Comparison of ENCODE assay signal across 26 mouse cellular contexts in the genomic region with DNA sequence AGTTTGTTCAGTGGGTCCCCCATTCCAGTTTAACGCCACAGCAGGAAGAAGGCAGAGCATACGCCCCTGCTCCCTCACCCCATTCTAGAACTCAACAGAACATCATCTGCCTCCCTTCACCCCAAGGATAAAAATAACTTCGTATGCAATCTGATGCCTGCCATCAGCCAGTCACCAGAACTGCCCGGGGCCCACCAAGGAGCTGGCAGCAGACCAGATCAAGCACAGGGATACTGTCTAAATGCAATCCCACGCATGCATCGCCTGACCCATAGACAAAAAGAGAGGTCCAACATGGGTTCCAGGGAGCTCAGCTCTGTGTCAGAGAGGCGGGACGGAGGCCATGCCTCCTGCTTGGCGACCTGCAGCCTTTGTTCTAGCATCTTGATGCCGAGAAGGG. TPM values are rescaled to one million over a fixed set of nuclear protein-coding genes. Genes with fewer than 3 reads are reported as not detected.
DNase-seq lines count a peak whose midpoint lies in the region; ATAC-seq and TF ChIP-seq lines count a peak whose summit lies in the region.
"Had no signal": no experiment of that assay in that cellular context is flagged by ENCODE, and none has a peak within 500 bp of the region (broad histone marks: within the 10 kb centered on the region; RNA-seq: fewer than 3 reads in every experiment).

No protein-coding gene starts in this region.

- H3K36me3 ChIP-seq in heart, adult 2 months (ENCODE audit: control insufficient read depth, insufficient read depth, low read length), result no peaks in the 10 kb centered on the region
- no peaks in the 10 kb centered on the region for H3K36me3 ChIP-seq in embryonic facial prominence, embryonic 11.5 days (replicated peaks; ENCODE audit: control insufficient read depth, insufficient read depth, low read depth, low read length)
- no peaks in the 10 kb centered on the region for H3K36me3 ChIP-seq in limb, embryonic 14.5 days (ENCODE audit: control insufficient read depth, insufficient read depth, low read length)
- H3K36me3 ChIP-seq: G1E; neural tube, embryonic 15.5 days had no signal

- H3K27ac ChIP-seq in gastrocnemius, adult 2 months, result peak overlapping the region; percentile 65
- H3K27ac ChIP-seq in heart, adult 2 months, result no peak overlapping the region
- H3K27ac ChIP-seq in embryonic facial prominence, embryonic 11.5 days (replicated peaks; ENCODE audit: low read depth, low read length), result 0 out of 2 replicates have a peak overlapping the region, but pooled peaks have one; percentile 29
- H3K27ac ChIP-seq in limb, embryonic 14.5 days (replicated peaks; ENCODE audit: low read depth, low read length), result peak overlapping the region; percentile 62; the same call in 1 of the 2 replicates
- H3K27ac ChIP-seq: neural tube, embryonic 15.5 days had no signal

- no peak for TF ChIP-seq EP300 in heart, adult 2 months (IDR thresholded peaks at IDR 0.05; ENCODE audit: insufficient read depth, low read depth, low read length)

- TF ChIP-seq POLR2A in heart, adult 2 months (IDR thresholded peaks at IDR 0.05; ENCODE audit: insufficient read depth, low read depth, low read length), result no peak
- TF ChIP-seq POLR2A in limb, embryonic 14.5 days (IDR thresholded peaks at IDR 0.05; ENCODE audit: borderline replicate concordance, extremely low read depth, insufficient read depth, insufficient read length), result no peak

- no peak for TF ChIP-seq CTCF in gastrocnemius, adult 2 months (IDR thresholded peaks at IDR 0.05)
- no peak for TF ChIP-seq CTCF in heart, adult 2 months (IDR thresholded peaks at IDR 0.05)

- no peak overlapping the region for H3K4me2 ChIP-seq in embryonic facial prominence, embryonic 11.5 days (ENCODE audit: low read depth, low read length)
- no peak overlapping the region for H3K4me2 ChIP-seq in limb, embryonic 14.5 days (replicated peaks; ENCODE audit: low read depth, low read length, severe bottlenecking)
- H3K4me2 ChIP-seq: neural tube, embryonic 15.5 days had no signal

- no peaks in the 10 kb centered on the region for H3K27me3 ChIP-seq in heart, adult 2 months (ENCODE audit: control insufficient read depth, insufficient read depth, low read length)
- no peaks in the 10 kb centered on the region for H3K27me3 ChIP-seq in embryonic facial prominence, embryonic 11.5 days (ENCODE audit: control insufficient read depth, insufficient read depth, low read length)
- no peaks in the 10 kb centered on the region for H3K27me3 ChIP-seq in limb, embryonic 14.5 days (ENCODE audit: control insufficient read depth, insufficient read depth, low read length)
- H3K27me3 ChIP-seq: neural tube, embryonic 15.5 days had no signal

- intact Hi-C loops in gastrocnemius, adult 2 months (cut with DNase I), result no loop called here
- intact Hi-C loops in heart, adult 2 months (cut with DNase I), result no loop called here

- ATAC-seq in embryonic facial prominence, embryonic 11.5 days (replicated peaks; ENCODE audit: insufficient number of reproducible peaks, low FRiP score, low TSS enrichment, low read depth), result no peak
- ATAC-seq in limb, embryonic 14.5 days (ENCODE audit: low FRiP score, low read depth), result no peak
- ATAC-seq: forebrain, embryonic 14.5 days; liver, postnatal 0 days; midbrain, embryonic 16.5 days had no signal

- no peak overlapping the region for H3K9ac ChIP-seq in heart, adult 2 months (ENCODE audit: low read depth, low read length)
- no peak overlapping the region for H3K9ac ChIP-seq in embryonic facial prominence, embryonic 11.5 days (replicated peaks; ENCODE audit: low read length)
- H3K9ac ChIP-seq in limb, embryonic 14.5 days (ENCODE audit: low read depth, low read length, severe bottlenecking), result no peak overlapping the region
- H3K9ac ChIP-seq: liver, postnatal 0 days; neural tube, embryonic 15.5 days had no signal

- peaks cover 11% of the 10 kb centered on the region for H3K4me1 ChIP-seq in heart, adult 2 months (ENCODE audit: control insufficient read depth, insufficient read depth, low read length)
- H3K4me1 ChIP-seq in embryonic facial prominence, embryonic 11.5 days (ENCODE audit: control insufficient read depth, insufficient read depth, low read length), result peaks cover 6% of the 10 kb centered on the region
- peaks cover 77% of the 10 kb centered on the region for H3K4me1 ChIP-seq in limb, embryonic 14.5 days (ENCODE audit: control insufficient read depth, insufficient read depth, low read length)

- H3K9me3 ChIP-seq in embryonic facial prominence, embryonic 11.5 days (replicated peaks; ENCODE audit: control insufficient read depth, low read length), result no peaks in the 10 kb centered on the region
- no peaks in the 10 kb centered on the region for H3K9me3 ChIP-seq in limb, embryonic 14.5 days (ENCODE audit: control insufficient read depth, low read length)
- H3K9me3 ChIP-seq: G1E; neural tube, embryonic 15.5 days had no signal

- H3K4me3 ChIP-seq in gastrocnemius, adult 2 months, result no peak overlapping the region
- no peak overlapping the region for H3K4me3 ChIP-seq in heart, adult 2 months
- no peak overlapping the region for H3K4me3 ChIP-seq in embryonic facial prominence, embryonic 11.5 days (ENCODE audit: low read depth, low read length)
- no peak overlapping the region for H3K4me3 ChIP-seq in limb, embryonic 14.5 days (replicated peaks; ENCODE audit: low read length)
- H3K4me3 ChIP-seq: erythroblast, embryonic 14.5 days; neural tube, embryonic 15.5 days had no signal

- WGBS in heart, adult 2 months, result 69% methylated on average over 10 of the region's 10 CpGs
- WGBS in embryonic facial prominence, embryonic 11.5 days, result 64% methylated on average over 10 of the region's 10 CpGs
- WGBS in limb, embryonic 14.5 days, result 68% methylated on average over 10 of the region's 10 CpGs

- no peaks in the 10 kb centered on the region for H3K79me2 ChIP-seq in heart, adult 2 months (replicated peaks; ENCODE audit: control insufficient read depth, insufficient read depth, low read length)

- peak; percentile 67 for DNase-seq in gastrocnemius, adult 2 months
- DNase-seq in gastrocnemius, postnatal 25 days, result no peak
- DNase-seq in heart, postnatal 4 days, result peak; percentile 34
- no peak for DNase-seq in heart, adult 2 months
- no peak for DNase-seq in embryonic facial prominence, embryonic 11.5 days (ENCODE audit: low spot score)
- no peak for DNase-seq in limb, embryonic 14.5 days (ENCODE audit: low spot score)
- no peak for DNase-seq in layer of hippocampus, adult 8-10 months (ENCODE audit: low spot score in 2 of 2)
- DNase-seq: adrenal gland, postnatal 36 days; cerebellum, adult 11-12 months; cerebellum, postnatal 14 days; embryo, embryonic 11 days; gastrocnemius, postnatal 36 days; heart, postnatal 36 days; kidney, adult 2 months; kidney, postnatal 10 days; liver, postnatal 0 days; lung, postnatal 10 days; thymus, postnatal 25 days had no signal

RNA-seq across cellular contexts. Expression of gene Acot11, which starts 21.7 kb away (rescaled TPM):
- total RNA-seq in gastrocnemius, adult 2 months (2021), result 10 to 100 TPM in 1 of 2 experiments, 1 to 10 TPM in 1; 7.1 to 17.3 TPM
- total RNA-seq in gastrocnemius, postnatal 25 days (2021), result 10 to 100 TPM in 1 of 2 experiments, 1 to 10 TPM in 1; 7.8 to 14.3 TPM
- total RNA-seq in heart, postnatal 4 days (2021), result 10 to 100 TPM; 12.7 to 13.7 TPM
- total RNA-seq in heart, adult 2 months (2021), result 10 to 100 TPM; 27.5 to 48.6 TPM
- polyA plus RNA-seq in heart, adult 2 months (2012; rRNA removed), result 16.4 and 25.2 TPM in 2 replicates
- polyA plus RNA-seq in embryonic facial prominence, embryonic 11.5 days (2014; fragmentation: Nextera tagmentation; extraction: Ambion mirVana), result 1.1 and 1.2 TPM in 2 replicates
- polyA plus RNA-seq in limb, embryonic 14.5 days (2012; rRNA removed), result 6.1 and 6.7 TPM in 2 replicates
- 3.7 and 4.3 TPM in 2 replicates for polyA plus RNA-seq in limb, embryonic 14.5 days (2014; fragmentation: Nextera tagmentation; extraction: Ambion mirVana)
- 10 to 100 TPM; 34.4 to 52.4 (median 49.7) TPM for total RNA-seq in layer of hippocampus, adult 8-10 months (2022)

RNA-seq across cellular contexts. Expression of gene Fam151a, which starts 49.4 kb away (rescaled TPM):
- not detected for total RNA-seq in gastrocnemius, adult 2 months (2021)
- not detected for total RNA-seq in gastrocnemius, postnatal 25 days (2021)
- total RNA-seq in heart, postnatal 4 days (2021), result under 1 TPM; 0.19 to 0.41 TPM
- total RNA-seq in heart, adult 2 months (2021), result under 1 TPM; 0.23 to 0.31 TPM
- 0.31 and 0.41 TPM in 2 replicates for polyA plus RNA-seq in heart, adult 2 months (2012; rRNA removed)
- 0.15 TPM in 2 replicates for polyA plus RNA-seq in embryonic facial prominence, embryonic 11.5 days (2014; fragmentation: Nextera tagmentation; extraction: Ambion mirVana)
- 0.35 and 0.43 TPM in 2 replicates for polyA plus RNA-seq in limb, embryonic 14.5 days (2012; rRNA removed)
- 0.19 and 1.1 TPM in 2 replicates for polyA plus RNA-seq in limb, embryonic 14.5 days (2014; fragmentation: Nextera tagmentation; extraction: Ambion mirVana)
- total RNA-seq in layer of hippocampus, adult 8-10 months (2022), result not detected
- total RNA-seq: G1E; gastrocnemius, postnatal 36 days; layer of hippocampus, adult 18-20 months; liver, adult 2 months; megakaryocyte progenitor cell, adult 5-6 weeks had no signal
- polyA plus RNA-seq: erythroblast, embryonic 14.5 days; forebrain, embryonic 14.5 days; G1E; liver, adult 2 months; midbrain, embryonic 16.5 days; neural tube, embryonic 15.5 days had no signal

RNA-seq across cellular contexts. Expression of gene Mroh7, which starts 52.4 kb away (rescaled TPM):
- under 1 TPM; 0.08 to 0.64 TPM for total RNA-seq in gastrocnemius, adult 2 months (2021)
- under 1 TPM; 0.19 to 0.69 TPM for total RNA-seq in gastrocnemius, postnatal 25 days (2021)
- 1 to 10 TPM in 1 of 2 experiments, under 1 TPM in 1; 0.16 to 1.1 TPM for total RNA-seq in heart, postnatal 4 days (2021)
- under 1 TPM; 0.29 to 0.34 TPM for total RNA-seq in heart, adult 2 months (2021)
- polyA plus RNA-seq in heart, adult 2 months (2012; rRNA removed), result 1.00 and 1.2 TPM in 2 replicates
- polyA plus RNA-seq in embryonic facial prominence, embryonic 11.5 days (2014; fragmentation: Nextera tagmentation; extraction: Ambion mirVana), result 0.11 TPM in 1 of 2 replicates, not detected in the other
- polyA plus RNA-seq in limb, embryonic 14.5 days (2012; rRNA removed), result 2.8 and 7.1 TPM in 2 replicates
- polyA plus RNA-seq in limb, embryonic 14.5 days (2014; fragmentation: Nextera tagmentation; extraction: Ambion mirVana), result 0.35 and 0.63 TPM in 2 replicates
- 1 to 10 TPM; 4.4 to 4.6 (median 4.5) TPM for total RNA-seq in layer of hippocampus, adult 8-10 months (2022)
- total RNA-seq: megakaryocyte progenitor cell, adult 5-6 weeks had no signal
- polyA plus RNA-seq: erythroblast, embryonic 14.5 days; G1E had no signal

Comparison
In these comparisons a context has a peak if more than half of its experiments do, and no peak if none do; other contexts are left out.
1. DNase-seq: peak in gastrocnemius, adult 2 months (single experiment) and heart, postnatal 4 days (single experiment); none in gastrocnemius, postnatal 25 days (single experiment), heart, adult 2 months (0 of 2), embryonic facial prominence, embryonic 11.5 days (single experiment), limb, embryonic 14.5 days (single experiment) and layer of hippocampus, adult 8-10 months (0 of 2).